Mouse (Mus musculus) kidney, adult 2 months (tissue): ENCODE measurements around the gene Lgals1.

Experiments
- CTCF ChIP-seq: fragments of 200-500 bp; conservative IDR thresholded peaks from 2 replicates; pipeline ENCODE4 v1.5.1; 2011; ENCODE audit warnings: low read depth, mild to moderate bottlenecking, control low read depth, low read length, moderate library complexity, mixed read lengths; ENCODE audit not compliant: insufficient read depth, insufficient read length
- POLR2A ChIP-seq: fragments of 200-500 bp; IDR thresholded peaks from one replicate; pipeline ENCODE4 v1.6.1; 2011; ENCODE audit warnings: low read depth, low read length, control low read depth

- no peak for TF ChIP-seq CTCF
- no peak for TF ChIP-seq POLR2A
Observed at GRCm38 (mm10) chr15:78957021-78957420, 30.5 kb downstream of the Lgals1 start.
